Mouse (Mus musculus): Measurements from ENCODE around the gene Bpgm. TPM values are rescaled to one million over a fixed set of nuclear protein-coding genes. Genes with fewer than 3 reads are reported as not detected.

Bpgm gene
- total and polyA plus RNA-seq, 3 experiments: 4.9 to 28.6 (median 14.5) TPM

DNA sequence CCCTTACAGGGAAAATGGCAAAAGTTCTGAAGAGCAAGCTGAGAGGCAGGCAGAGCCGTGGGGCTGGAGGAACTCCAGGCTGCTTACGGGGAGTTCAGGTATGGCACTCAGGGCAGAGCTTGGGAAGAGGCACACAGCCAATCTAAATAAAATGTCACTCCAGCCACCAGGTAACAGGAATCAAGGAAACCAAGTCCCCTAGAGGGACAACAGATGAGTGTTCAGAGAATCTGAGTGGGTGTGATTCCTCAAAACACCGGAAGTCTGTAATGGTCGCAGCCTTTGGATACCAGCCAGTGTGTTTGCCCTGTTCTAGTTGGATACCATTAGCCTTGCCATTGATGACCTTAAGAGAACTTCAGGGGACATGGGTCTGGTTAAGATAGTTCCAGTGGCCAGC lies 66.9 kb downstream of the Bpgm start:
- Histone ChIP-seq H3K4me3 (ENCODE audit: low read depth, low read length) (no peak overlapping the region), H3K4me1 (ENCODE audit: insufficient read depth, low read depth, low read length) (no peaks in the 10 kb centered on the region), H3K27me3 (ENCODE audit: insufficient read depth, low read length) (peaks cover 8% of the 10 kb centered on the region), H3K36me3 (replicated peaks) (no peaks in the 10 kb centered on the region), H3K9me3 (replicated peaks) (no peaks in the 10 kb centered on the region)
- ATAC-seq (ENCODE audit: extremely low read depth, insufficient number of reproducible peaks, low FRiP score, poor library complexity, severe bottlenecking) (no peak), DNase-seq (ENCODE audit: low spot score) (no peak)
- TF ChIP-seq TAL1 (conservative IDR thresholded peaks at IDR 0.05; ENCODE audit: low read depth, low read length): no peak
- no peak for TF ChIP-seq POLR2AphosphoS5 (IDR thresholded peaks at IDR 0.05; ENCODE audit: insufficient replicate concordance, low read depth, low read length)
- no peak for TF ChIP-seq GATA1 (IDR thresholded peaks at IDR 0.05; ENCODE audit: borderline replicate concordance, low read length)
- no peak for TF ChIP-seq CTCF (IDR thresholded peaks at IDR 0.05; ENCODE audit: low read depth, low read length)
- no peak for TF ChIP-seq GATA2 (IDR thresholded peaks at IDR 0.05; ENCODE audit: borderline replicate concordance, low read depth, low read length)

DNA sequence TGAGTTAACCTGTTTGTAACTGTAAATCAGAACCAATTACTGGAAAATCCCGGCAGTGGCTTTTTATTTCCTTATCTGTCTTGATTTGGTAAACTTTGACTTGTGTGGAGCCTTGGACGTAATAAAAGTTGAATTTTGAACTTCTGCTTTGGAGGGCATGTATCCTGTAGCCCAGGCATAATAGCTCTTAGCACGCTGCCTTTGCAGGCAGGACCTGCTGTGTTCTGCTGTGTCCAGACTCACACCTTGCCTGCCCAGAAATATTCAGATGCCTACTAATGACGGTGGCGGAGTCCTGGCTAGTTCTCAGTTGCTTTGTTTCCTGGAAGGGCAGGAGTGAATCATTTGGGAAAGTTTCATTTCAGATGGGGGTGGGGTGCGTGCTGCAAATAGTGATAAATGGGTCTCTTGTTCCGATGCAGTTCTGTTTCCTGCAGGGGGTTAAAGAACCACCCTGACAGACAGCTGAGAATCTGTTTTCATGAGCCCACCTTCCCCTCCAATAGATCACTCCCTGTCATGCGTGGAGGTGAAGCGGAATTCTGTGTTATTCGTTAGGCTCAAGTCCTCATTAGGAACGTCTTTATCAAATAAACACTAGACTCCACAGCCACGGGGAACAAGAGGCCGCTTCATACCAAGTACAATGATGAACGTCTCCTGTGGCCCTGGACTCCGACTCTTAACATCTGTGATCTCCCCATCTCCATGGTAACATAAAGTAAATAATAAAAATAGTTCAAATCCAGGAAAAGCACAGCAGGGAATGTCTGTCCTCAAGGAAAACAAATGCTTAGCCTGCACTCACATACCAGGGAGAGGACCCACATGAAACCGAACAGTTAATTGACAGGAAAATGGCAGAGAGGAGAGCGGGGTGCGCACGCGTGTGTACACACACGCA lies 67.5 kb downstream of the Bpgm start:
- no peak for DNase-seq (ENCODE audit: low spot score)
- peaks cover 5% of the 10 kb centered on the region; the same call in 1 of the 2 replicates for H3K27me3 ChIP-seq (ENCODE audit: insufficient read depth, low read length)
- H3K9me3 ChIP-seq (replicated peaks): no peaks in the 10 kb centered on the region
- no peaks in the 10 kb centered on the region for H3K36me3 ChIP-seq (replicated peaks)
- TF ChIP-seq POLR2AphosphoS5 (IDR thresholded peaks at IDR 0.05; ENCODE audit: insufficient replicate concordance, low read depth, low read length) (no peak), GATA2 (IDR thresholded peaks at IDR 0.05; ENCODE audit: borderline replicate concordance, low read depth, low read length) (no peak), GATA1 (IDR thresholded peaks at IDR 0.05; ENCODE audit: borderline replicate concordance, low read length) (no peak), TAL1 (conservative IDR thresholded peaks at IDR 0.05; ENCODE audit: low read depth, low read length) (no peak), CTCF (IDR thresholded peaks at IDR 0.05; ENCODE audit: low read depth, low read length) (no peak)
- H3K4me1 ChIP-seq (ENCODE audit: insufficient read depth, low read depth, low read length): no peaks in the 10 kb centered on the region
- no peak for ATAC-seq (ENCODE audit: extremely low read depth, insufficient number of reproducible peaks, low FRiP score, poor library complexity, severe bottlenecking)
- no peak overlapping the region for H3K4me3 ChIP-seq (ENCODE audit: low read depth, low read length)

DNA sequence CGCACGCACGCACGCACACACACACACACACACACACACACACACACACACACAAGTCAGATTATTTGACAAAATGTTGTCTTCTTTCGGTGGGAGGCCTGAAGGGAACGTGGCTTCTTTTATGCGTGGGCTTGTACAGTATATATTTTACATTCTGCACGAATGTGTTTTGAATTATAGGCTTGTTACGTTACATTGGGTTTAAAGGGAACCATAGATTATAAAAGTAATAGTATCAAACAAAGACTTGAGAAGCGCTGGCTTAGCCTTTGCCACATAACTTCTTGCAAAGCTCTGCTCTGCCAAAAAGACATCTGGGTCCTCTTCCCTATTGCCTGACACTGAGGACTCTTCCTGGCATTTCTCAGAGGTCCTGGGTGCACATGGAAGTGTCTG lies 68.2 kb downstream of the Bpgm start:
- TF ChIP-seq POLR2AphosphoS5 (IDR thresholded peaks at IDR 0.05; ENCODE audit: insufficient replicate concordance, low read depth, low read length) (no peak), GATA2 (IDR thresholded peaks at IDR 0.05; ENCODE audit: borderline replicate concordance, low read depth, low read length) (no peak), CTCF (IDR thresholded peaks at IDR 0.05; ENCODE audit: low read depth, low read length) (no peak), TAL1 (conservative IDR thresholded peaks at IDR 0.05; ENCODE audit: low read depth, low read length) (no peak), GATA1 (IDR thresholded peaks at IDR 0.05; ENCODE audit: borderline replicate concordance, low read length) (no peak)
- ATAC-seq (ENCODE audit: extremely low read depth, insufficient number of reproducible peaks, low FRiP score, poor library complexity, severe bottlenecking) (no peak), DNase-seq (ENCODE audit: low spot score) (no peak)
- H3K4me1 ChIP-seq (ENCODE audit: insufficient read depth, low read depth, low read length): no peaks in the 10 kb centered on the region
- no peak overlapping the region for H3K4me3 ChIP-seq (ENCODE audit: low read depth, low read length)
- H3K36me3 ChIP-seq (replicated peaks): no peaks in the 10 kb centered on the region
- no peaks in the 10 kb centered on the region for H3K9me3 ChIP-seq (replicated peaks)
- peaks cover 5% of the 10 kb centered on the region; the same call in 1 of the 2 replicates for H3K27me3 ChIP-seq (ENCODE audit: insufficient read depth, low read length)

DNA sequence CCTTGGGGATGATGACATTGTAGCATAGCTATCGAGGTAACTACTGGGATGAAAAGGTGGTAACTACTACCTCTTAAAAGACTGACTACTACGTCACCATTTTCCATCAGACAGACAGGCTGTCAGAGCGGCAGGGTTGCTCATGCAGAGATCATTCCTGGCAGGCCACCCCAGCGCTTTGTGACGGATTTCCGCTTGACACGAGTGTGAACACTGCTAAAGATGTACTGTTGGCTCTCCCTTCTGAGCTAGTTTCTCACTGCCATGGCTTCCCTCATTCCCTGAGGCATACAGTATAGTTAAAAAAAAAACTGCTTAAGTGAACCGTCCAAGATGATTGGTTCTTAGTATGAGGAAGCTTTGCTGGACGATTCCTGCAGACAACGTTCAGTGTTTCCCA lies 69.3 kb downstream of the Bpgm start:
- no peak overlapping the region for H3K4me3 ChIP-seq (ENCODE audit: low read depth, low read length)
- no peaks in the 10 kb centered on the region for H3K4me1 ChIP-seq (ENCODE audit: insufficient read depth, low read depth, low read length)
- TF ChIP-seq GATA2 (IDR thresholded peaks at IDR 0.05; ENCODE audit: borderline replicate concordance, low read depth, low read length) (no peak), GATA1 (IDR thresholded peaks at IDR 0.05; ENCODE audit: borderline replicate concordance, low read length) (no peak), POLR2AphosphoS5 (IDR thresholded peaks at IDR 0.05; ENCODE audit: insufficient replicate concordance, low read depth, low read length) (no peak), TAL1 (conservative IDR thresholded peaks at IDR 0.05; ENCODE audit: low read depth, low read length) (no peak), CTCF (IDR thresholded peaks at IDR 0.05; ENCODE audit: low read depth, low read length) (no peak)
- H3K36me3 ChIP-seq (replicated peaks): no peaks in the 10 kb centered on the region
- peaks cover 5% of the 10 kb centered on the region; the same call in 1 of the 2 replicates for H3K27me3 ChIP-seq (ENCODE audit: insufficient read depth, low read length)
- no peak for DNase-seq (ENCODE audit: low spot score)
- ATAC-seq (ENCODE audit: extremely low read depth, insufficient number of reproducible peaks, low FRiP score, poor library complexity, severe bottlenecking): no peak
- no peaks in the 10 kb centered on the region for H3K9me3 ChIP-seq (replicated peaks)

DNA sequence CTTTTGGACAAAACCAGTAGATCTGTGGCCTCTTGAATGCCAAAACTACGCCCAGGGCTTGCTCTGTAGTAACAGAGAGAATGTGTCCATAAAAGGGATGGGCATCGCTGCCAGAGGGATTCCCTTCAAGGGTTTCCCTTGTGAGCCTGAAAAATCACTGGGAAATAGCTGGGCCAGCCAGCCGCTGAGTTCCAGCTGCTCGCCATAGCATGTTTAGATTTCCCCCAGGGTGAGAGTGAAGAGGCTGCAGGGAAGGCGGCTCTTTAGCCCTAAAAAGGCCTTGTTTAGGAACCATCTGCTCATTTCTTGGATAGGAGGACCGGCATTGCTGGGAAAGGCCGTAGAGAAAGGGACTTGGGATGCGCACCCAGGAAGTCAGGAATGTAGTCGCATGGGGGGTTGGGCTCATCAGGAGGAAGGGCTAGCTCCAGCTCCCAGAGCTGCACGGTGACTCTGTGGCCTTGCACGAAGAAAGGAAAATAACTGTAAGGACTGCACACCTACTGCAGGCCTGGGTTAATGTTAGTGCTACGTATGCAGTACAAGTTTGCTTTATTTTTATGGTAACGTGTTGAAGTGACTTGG lies 72.5 kb downstream of the Bpgm start:
- H3K27me3 ChIP-seq (ENCODE audit: insufficient read depth, low read length): peaks cover 3% of the 10 kb centered on the region; the same call in 1 of the 2 replicates
- H3K9me3 ChIP-seq (replicated peaks): no peaks in the 10 kb centered on the region
- no peak for ATAC-seq (ENCODE audit: extremely low read depth, insufficient number of reproducible peaks, low FRiP score, poor library complexity, severe bottlenecking)
- TF ChIP-seq GATA2 (IDR thresholded peaks at IDR 0.05; ENCODE audit: borderline replicate concordance, low read depth, low read length): no peak
- no peak for TF ChIP-seq CTCF (IDR thresholded peaks at IDR 0.05; ENCODE audit: low read depth, low read length)
- TF ChIP-seq TAL1 (conservative IDR thresholded peaks at IDR 0.05; ENCODE audit: low read depth, low read length): no peak
- TF ChIP-seq GATA1 (IDR thresholded peaks at IDR 0.05; ENCODE audit: borderline replicate concordance, low read length): no peak
- no peak for TF ChIP-seq POLR2AphosphoS5 (IDR thresholded peaks at IDR 0.05; ENCODE audit: insufficient replicate concordance, low read depth, low read length)
- H3K4me1 ChIP-seq (ENCODE audit: insufficient read depth, low read depth, low read length): no peaks in the 10 kb centered on the region
- H3K36me3 ChIP-seq (replicated peaks): no peaks in the 10 kb centered on the region
- DNase-seq (ENCODE audit: low spot score): no peak
- no peak overlapping the region for H3K4me3 ChIP-seq (ENCODE audit: low read depth, low read length)

DNA sequence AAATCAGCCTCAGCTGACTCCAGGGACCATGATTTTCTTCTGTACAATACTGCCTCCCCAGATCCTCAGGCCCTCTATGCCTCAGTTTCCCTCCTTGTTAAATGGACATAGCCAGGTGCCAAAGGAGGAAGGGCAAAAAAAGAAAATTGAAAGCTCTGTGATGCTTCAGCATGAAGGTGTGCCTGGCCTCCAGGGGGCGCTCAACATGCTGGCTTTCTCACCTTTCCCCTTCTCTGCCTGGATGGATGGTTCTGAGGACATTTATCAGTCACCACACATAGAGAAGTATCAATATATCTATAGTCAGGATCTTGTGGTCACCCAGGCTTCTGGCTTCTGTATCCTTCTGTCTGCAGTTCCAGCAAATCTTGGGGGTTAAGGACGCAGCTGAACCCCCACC lies 73.0 kb downstream of the Bpgm start:
- H3K27me3 ChIP-seq (ENCODE audit: insufficient read depth, low read length): peaks cover 3% of the 10 kb centered on the region; the same call in 1 of the 2 replicates
- no peak overlapping the region for H3K4me3 ChIP-seq (ENCODE audit: low read depth, low read length)
- no peaks in the 10 kb centered on the region for H3K36me3 ChIP-seq (replicated peaks)
- H3K9me3 ChIP-seq (replicated peaks): no peaks in the 10 kb centered on the region
- DNase-seq (ENCODE audit: low spot score) (peak; percentile 8), ATAC-seq (ENCODE audit: extremely low read depth, insufficient number of reproducible peaks, low FRiP score, poor library complexity, severe bottlenecking) (no peak)
- no peaks in the 10 kb centered on the region for H3K4me1 ChIP-seq (ENCODE audit: insufficient read depth, low read depth, low read length)
- TF ChIP-seq GATA1 (IDR thresholded peaks at IDR 0.05; ENCODE audit: borderline replicate concordance, low read length) (no peak), POLR2AphosphoS5 (IDR thresholded peaks at IDR 0.05; ENCODE audit: insufficient replicate concordance, low read depth, low read length) (no peak), TAL1 (conservative IDR thresholded peaks at IDR 0.05; ENCODE audit: low read depth, low read length) (no peak), GATA2 (IDR thresholded peaks at IDR 0.05; ENCODE audit: borderline replicate concordance, low read depth, low read length) (no peak), CTCF (IDR thresholded peaks at IDR 0.05; ENCODE audit: low read depth, low read length) (peak; percentile 63)

Data from G1E (cell line).